Comparison of ENCODE assay signal across 8 mouse cellular contexts in the genomic region with DNA sequence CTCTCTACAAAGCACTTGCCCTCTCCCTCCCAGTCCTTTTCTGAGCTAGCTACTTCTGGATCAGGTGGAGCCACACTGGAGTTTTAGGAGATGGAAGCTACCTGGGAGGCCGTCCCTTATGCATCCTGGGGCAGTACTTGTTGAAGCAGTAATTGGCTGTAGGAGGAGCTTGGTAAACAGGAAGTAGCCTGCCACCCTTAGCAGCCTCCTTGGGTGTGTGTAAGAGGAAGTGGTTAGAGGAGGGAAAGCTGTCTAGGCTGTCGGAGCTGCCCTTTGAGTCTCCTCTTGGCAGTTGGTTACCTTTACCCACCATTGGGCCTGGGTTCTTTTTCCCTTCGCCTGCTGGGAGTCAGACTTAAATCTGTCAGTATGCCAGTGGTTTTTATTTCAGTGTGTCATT. TPM values are rescaled to one million over a fixed set of nuclear protein-coding genes. Genes with fewer than 3 reads are reported as not detected.
A peak's percentile ranks its signal among the peaks of the same experiment; 100 is the strongest.
DNase-seq lines count a peak whose midpoint lies in the region; ATAC-seq and TF ChIP-seq lines count a peak whose summit lies in the region.

No protein-coding gene starts in this region.

- H3K4me1 ChIP-seq in heart, embryonic 12.5 days (replicated peaks), result peaks cover 59% of the 10 kb centered on the region
- H3K4me1 ChIP-seq in liver, embryonic 13.5 days (replicated peaks), result peaks cover 37% of the 10 kb centered on the region
- peaks cover 41% of the 10 kb centered on the region for H3K4me1 ChIP-seq in small intestine, adult 2 months (ENCODE audit: control insufficient read depth, insufficient read depth, insufficient read length, low read length)
- H3K4me1 ChIP-seq in neural tube, embryonic 15.5 days, result peaks cover 8% of the 10 kb centered on the region
- H3K4me1 ChIP-seq in hindbrain, postnatal 0 days (ENCODE audit: insufficient read depth, low read length), result peaks cover 7% of the 10 kb centered on the region; the same call in 1 of the 2 replicates
- peaks cover 4% of the 10 kb centered on the region; the same call in 1 of the 2 replicates for H3K4me1 ChIP-seq in midbrain, postnatal 0 days (ENCODE audit: insufficient read depth, low read length)

- H3K27me3 ChIP-seq in heart, embryonic 12.5 days (replicated peaks), result no peaks in the 10 kb centered on the region
- H3K27me3 ChIP-seq in liver, embryonic 13.5 days, result no peaks in the 10 kb centered on the region
- no peaks in the 10 kb centered on the region for H3K27me3 ChIP-seq in small intestine, adult 2 months (ENCODE audit: control insufficient read depth, insufficient read depth, low read length)
- peaks cover 5% of the 10 kb centered on the region; the same call in 1 of the 2 replicates for H3K27me3 ChIP-seq in neural tube, embryonic 15.5 days (replicated peaks)
- no peaks in the 10 kb centered on the region for H3K27me3 ChIP-seq in hindbrain, postnatal 0 days (ENCODE audit: insufficient read depth, low read length)
- no peaks in the 10 kb centered on the region for H3K27me3 ChIP-seq in midbrain, postnatal 0 days (ENCODE audit: insufficient read depth, low read length)

- 0 out of 2 replicates have a peak overlapping the region, but pooled peaks have one; percentile 19 for H3K27ac ChIP-seq in left cerebral cortex, adult 2 months
- H3K27ac ChIP-seq in heart, embryonic 12.5 days (ENCODE audit: poor library complexity, severe bottlenecking), result no peak overlapping the region
- 0 out of 2 replicates have a peak overlapping the region, but pooled peaks have one; percentile 23 for H3K27ac ChIP-seq in liver, embryonic 13.5 days
- peak overlapping the region; percentile 96 for H3K27ac ChIP-seq in small intestine, adult 2 months (ENCODE audit: insufficient read depth, low read depth, low read length)
- H3K27ac ChIP-seq in neural tube, embryonic 15.5 days (replicated peaks), result no peak overlapping the region
- H3K27ac ChIP-seq in hindbrain, postnatal 0 days, result no peak overlapping the region
- no peak overlapping the region for H3K27ac ChIP-seq in midbrain, postnatal 0 days (ENCODE audit: low read depth, low read length)

- DNase-seq in left cerebral cortex, adult 2 months (ENCODE audit: extremely low spot score in 1 of 2, low spot score in 2 of 2), result no peak
- DNase-seq in left cerebral cortex, postnatal 4 days, result no peak
- DNase-seq in liver, embryonic 13.5 days, result peak; percentile 37
- no peak for DNase-seq in hindbrain, postnatal 0 days (ENCODE audit: low spot score)
- DNase-seq in midbrain, postnatal 0 days (ENCODE audit: low spot score), result no peak

- no peak for ATAC-seq in heart, embryonic 12.5 days (ENCODE audit: insufficient number of reproducible peaks, low FRiP score)
- peak; percentile 68; the same call in 1 of the 2 replicates for ATAC-seq in liver, embryonic 13.5 days (ENCODE audit: low read depth)
- no peak for ATAC-seq in neural tube, embryonic 15.5 days (ENCODE audit: low FRiP score)
- no peak for ATAC-seq in hindbrain, postnatal 0 days
- no peak for ATAC-seq in midbrain, postnatal 0 days (ENCODE audit: low FRiP score)

- TF ChIP-seq POLR2A in small intestine, adult 2 months (IDR thresholded peaks at IDR 0.05; ENCODE audit: low read depth, low read length), result peak; percentile 55; the same call in 1 of the 2 replicates

- H3K36me3 ChIP-seq in heart, embryonic 12.5 days, result peaks cover 17% of the 10 kb centered on the region
- no peaks in the 10 kb centered on the region for H3K36me3 ChIP-seq in liver, embryonic 13.5 days
- H3K36me3 ChIP-seq in small intestine, adult 2 months (ENCODE audit: control insufficient read depth, insufficient read depth, low read length), result peaks cover 17% of the 10 kb centered on the region
- H3K36me3 ChIP-seq in neural tube, embryonic 15.5 days, result no peaks in the 10 kb centered on the region
- no peaks in the 10 kb centered on the region for H3K36me3 ChIP-seq in hindbrain, postnatal 0 days (ENCODE audit: insufficient read depth, low read length)
- H3K36me3 ChIP-seq in midbrain, postnatal 0 days (ENCODE audit: insufficient read depth, low read length), result no peaks in the 10 kb centered on the region

- no peaks in the 10 kb centered on the region for H3K9me3 ChIP-seq in heart, embryonic 12.5 days (replicated peaks)
- H3K9me3 ChIP-seq in liver, embryonic 13.5 days (replicated peaks), result no peaks in the 10 kb centered on the region
- H3K9me3 ChIP-seq in neural tube, embryonic 15.5 days (replicated peaks), result 0 out of 2 replicates have a peak, but pooled peaks cover 2% of the 10 kb centered on the region
- H3K9me3 ChIP-seq in hindbrain, postnatal 0 days (ENCODE audit: low read length), result no peaks in the 10 kb centered on the region
- no peaks in the 10 kb centered on the region for H3K9me3 ChIP-seq in midbrain, postnatal 0 days (ENCODE audit: low read length)

- no peak overlapping the region for H3K4me3 ChIP-seq in left cerebral cortex, adult 2 months
- no peak overlapping the region for H3K4me3 ChIP-seq in heart, embryonic 12.5 days
- no peak overlapping the region for H3K4me3 ChIP-seq in liver, embryonic 13.5 days (replicated peaks)
- no peak overlapping the region for H3K4me3 ChIP-seq in small intestine, adult 2 months (ENCODE audit: low read depth, low read length)
- H3K4me3 ChIP-seq in neural tube, embryonic 15.5 days (replicated peaks), result no peak overlapping the region
- no peak overlapping the region for H3K4me3 ChIP-seq in hindbrain, postnatal 0 days (ENCODE audit: low read length)
- H3K4me3 ChIP-seq in midbrain, postnatal 0 days (ENCODE audit: low read depth, low read length), result no peak overlapping the region

- intact Hi-C loops in left cerebral cortex, adult 2 months (cut with DNase I), result loop anchor here (10.0 kb wide), 1 partner anchor 419 kb away; no protein-coding TSS in a partner anchor
- intact Hi-C loops in left cerebral cortex, postnatal 4 days (cut with DNase I), result loop anchor here (5.0 to 10.0 kb wide), 3 partner anchors 217 to 559 kb away; no protein-coding TSS in a partner anchor

- WGBS in heart, embryonic 12.5 days, result 52% methylated on average over 3 of the region's 3 CpGs
- 18% methylated on average over 3 of the region's 3 CpGs for WGBS in liver, embryonic 13.5 days (ENCODE audit: insufficient replicate concordance)
- WGBS in small intestine, adult 2 months, result 4% methylated on average over 3 of the region's 3 CpGs
- WGBS in neural tube, embryonic 15.5 days, result 35% methylated on average over 3 of the region's 3 CpGs
- 55% methylated on average over 3 of the region's 3 CpGs for WGBS in hindbrain, postnatal 0 days
- 63% methylated on average over 3 of the region's 3 CpGs for WGBS in midbrain, postnatal 0 days

- TF ChIP-seq CTCF in left cerebral cortex, adult 2 months (IDR thresholded peaks at IDR 0.05), result no peak
- TF ChIP-seq CTCF in small intestine, adult 2 months (IDR thresholded peaks at IDR 0.05; ENCODE audit: extremely low read depth, insufficient read length, insufficient replicate concordance, low read depth, low read length), result no peak
- no peak for TF ChIP-seq CTCF in hindbrain, postnatal 0 days (IDR thresholded peaks at IDR 0.05; ENCODE audit: low read depth)
- TF ChIP-seq CTCF in midbrain, postnatal 0 days (IDR thresholded peaks at IDR 0.05), result no peak

- H3K9ac ChIP-seq in heart, embryonic 12.5 days, result peak overlapping the region; percentile 7; the same call in 1 of the 2 replicates
- H3K9ac ChIP-seq in liver, embryonic 13.5 days, result no peak overlapping the region
- H3K9ac ChIP-seq in neural tube, embryonic 15.5 days (replicated peaks), result no peak overlapping the region
- H3K9ac ChIP-seq in hindbrain, postnatal 0 days (replicated peaks; ENCODE audit: low read length), result no peak overlapping the region
- H3K9ac ChIP-seq in midbrain, postnatal 0 days (replicated peaks; ENCODE audit: low read length, poor library complexity, severe bottlenecking), result no peak overlapping the region

- H3K4me2 ChIP-seq in heart, embryonic 12.5 days, result no peak overlapping the region
- H3K4me2 ChIP-seq in liver, embryonic 13.5 days, result no peak overlapping the region
- H3K4me2 ChIP-seq in neural tube, embryonic 15.5 days, result no peak overlapping the region
- no peak overlapping the region for H3K4me2 ChIP-seq in hindbrain, postnatal 0 days (ENCODE audit: low read depth, low read length)
- H3K4me2 ChIP-seq in midbrain, postnatal 0 days (ENCODE audit: low read depth, low read length, poor library complexity, severe bottlenecking), result no peak overlapping the region

RNA-seq across cellular contexts. Expression of gene Pdk1, which starts 59.0 kb away (rescaled TPM):
- total RNA-seq in left cerebral cortex, adult 2 months (2021), result 10 to 100 TPM; 42.4 to 51.1 TPM
- 10 to 100 TPM; 30.1 to 30.8 TPM for total RNA-seq in left cerebral cortex, postnatal 4 days (2021)
- 108 and 116 TPM in 2 replicates for polyA plus RNA-seq in heart, embryonic 12.5 days (2016; fragmentation: Nextera tagmentation; extraction: Ambion mirVana)
- polyA plus RNA-seq in liver, embryonic 13.5 days (2015; fragmentation: Nextera tagmentation; extraction: Ambion mirVana), result 44.6 and 47.7 TPM in 2 replicates
- 5.2 and 7.0 TPM in 2 replicates for polyA plus RNA-seq in small intestine, adult 2 months (2012; rRNA removed)
- 18.4 and 26.4 TPM in 2 replicates for polyA plus RNA-seq in neural tube, embryonic 15.5 days (2015; fragmentation: Nextera tagmentation; extraction: Ambion mirVana)
- 51.7 and 53.4 TPM in 2 replicates for total RNA-seq in hindbrain, postnatal 0 days (2014; rRNA removed)
- polyA plus RNA-seq in hindbrain, postnatal 0 days (2015; fragmentation: Nextera tagmentation; extraction: Ambion mirVana), result 18.5 and 19.7 TPM in 2 replicates
- total RNA-seq in midbrain, postnatal 0 days (2014; rRNA removed), result 51.8 and 57.7 TPM in 2 replicates
- polyA plus RNA-seq in midbrain, postnatal 0 days (2015; fragmentation: Nextera tagmentation; extraction: Ambion mirVana), result 18.2 and 18.9 TPM in 2 replicates

Comparison
In these comparisons a context has a peak if more than half of its experiments do, and no peak if none do; other contexts are left out.
1. H3K27ac ChIP-seq: peak in left cerebral cortex, adult 2 months (single experiment), liver, embryonic 13.5 days (single experiment) and small intestine, adult 2 months (single experiment); none in heart, embryonic 12.5 days (single experiment), neural tube, embryonic 15.5 days (single experiment), hindbrain, postnatal 0 days (single experiment) and midbrain, postnatal 0 days (single experiment).